Mouse (Mus musculus) forebrain, embryonic 16.5 days (tissue): Measurements from ENCODE around the gene Rtn4rl1. TPM values are rescaled to one million over a fixed set of nuclear protein-coding genes. Genes with fewer than 3 reads are reported as not detected.

Experiments used
- ATAC-seq: fragments of 200-750 bp; cut with Nextera tagmentation; 2 replicates; pipeline ENCODE4 v1.8.0; 2017; ENCODE audit warnings: mild to moderate bottlenecking, moderate library complexity
- H3K27ac ChIP-seq: fragments of 300-500 bp; sonication (generic); 2 replicates; pipeline ENCODE4 v1.5.1; 2014; ENCODE audit warnings: low read length, control low read depth
- H3K27me3 ChIP-seq: fragments of 300-500 bp; sonication (generic); replicated peaks from 2 replicates; pipeline ENCODE4 v1.6.1; 2014; ENCODE audit warnings: low read length; ENCODE audit not compliant: control insufficient read depth, insufficient read depth
- H3K36me3 ChIP-seq: fragments of 300-500 bp; sonication (generic); 2 replicates; pipeline ENCODE4 v1.6.1; 2014; ENCODE audit not compliant: control insufficient read depth, insufficient read depth
- H3K4me1 ChIP-seq: fragments of 300-500 bp; sonication (generic); replicated peaks from 2 replicates; pipeline ENCODE4 v1.6.1; 2014; ENCODE audit warnings: low read length; ENCODE audit not compliant: control insufficient read depth, insufficient read depth
- H3K4me2 ChIP-seq: fragments of 300-500 bp; sonication (generic); 2 replicates; pipeline ENCODE4 v1.6.1; 2014; ENCODE audit warnings: mild to moderate bottlenecking, low read length, control low read depth
- H3K4me3 ChIP-seq: fragments of 300-500 bp; sonication (generic); replicated peaks from 2 replicates; pipeline ENCODE4 v1.5.1; 2014; ENCODE audit warnings: mild to moderate bottlenecking, low read length, control low read depth
- H3K9ac ChIP-seq: fragments of 300-500 bp; sonication (generic); replicated peaks from 2 replicates; pipeline ENCODE4 v1.6.1; 2014; ENCODE audit warnings: low read depth, low read length, control low read depth
- H3K9me3 ChIP-seq: fragments of 300-500 bp; sonication (generic); 2 replicates; pipeline ENCODE4 v1.6.1; 2016; ENCODE audit warnings: low read length; ENCODE audit not compliant: control insufficient read depth
- WGBS: fragments of 180-500 bp; shearing (Covaris S2); extraction: QIAGEN DNeasy Blood & Tissue Kit; methylation state at CpG from one replicate; pipeline ENCODE4 v1.1.7; 2014; 5-methylcytosine and 5-hydroxymethylcytosine counted together
- polyA plus RNA-seq: library from polyadenylated mRNA; unstranded; fragments of >200 nt; fragmentation: Nextera tagmentation; extraction: Ambion mirVana; gene quantifications from 2 replicates; pipeline ENCODE4 v1.2.1, GENCODE M21; 2015

Gene Rtn4rl1
- polyA plus RNA-seq, 1 experiment from 2014 or later: 6.3 TPM

GRCm38 (mm10) chr11:75178672-75179208, 14.8 kb upstream of the Rtn4rl1 start, which contains the start of gene Ovca2:
Gene Ovca2 (minus strand): TSS chr11:75178835.
- WGBS: 0% methylated on average over 33 of the region's 33 CpGs

GRCm38 (mm10) chr11:75183917-75184570, 9.5 kb upstream of the Rtn4rl1 start:
- WGBS: 81% methylated on average over 2 of the region's 2 CpGs
- no peak overlapping the region for H3K27ac ChIP-seq
- no peak overlapping the region for H3K4me2 ChIP-seq
- H3K27me3 ChIP-seq: no peaks in the 10 kb centered on the region
- no peak overlapping the region for H3K4me3 ChIP-seq
- H3K4me1 ChIP-seq: peaks cover 12% of the 10 kb centered on the region
- ATAC-seq: no peak
- H3K36me3 ChIP-seq: 0 out of 2 replicates have a peak, but pooled peaks cover 4% of the 10 kb centered on the region
- H3K9ac ChIP-seq: no peak overlapping the region
- H3K9me3 ChIP-seq: no peaks in the 10 kb centered on the region

More at GRCm38 (mm10) chr11:75178672-75179208, 14.8 kb upstream of the Rtn4rl1 start, which contains the start of gene Ovca2:
- Histone ChIP-seq H3K36me3 (peaks cover 6% of the 10 kb centered on the region; the same call in 1 of the 2 replicates), H3K27me3 (no peaks in the 10 kb centered on the region), H3K4me1 (peaks cover 17% of the 10 kb centered on the region), H3K4me2 (peak within 1 kb of the TSS; percentile 80), H3K9ac (peak within 1 kb of the TSS; percentile 56), H3K9me3 (no peaks in the 10 kb centered on the region), H3K4me3 (peak within 1 kb of the TSS; percentile 59), H3K27ac (peak within 1 kb of the TSS; percentile 89)
- ATAC-seq: peak; percentile 97

- H3K9ac ChIP-seq: no peak overlapping the region
- WGBS: 89% methylated on average over 5 of the region's 5 CpGs
- no peaks in the 10 kb centered on the region for H3K9me3 ChIP-seq
- peak overlapping the region; percentile 23; the same call in 1 of the 2 replicates for H3K27ac ChIP-seq
- no peak overlapping the region for H3K4me3 ChIP-seq
- H3K27me3 ChIP-seq: no peaks in the 10 kb centered on the region
- H3K4me2 ChIP-seq: no peak overlapping the region
- ATAC-seq: no peak
- peaks cover 14% of the 10 kb centered on the region for H3K4me1 ChIP-seq
- 0 out of 2 replicates have a peak, but pooled peaks cover 4% of the 10 kb centered on the region for H3K36me3 ChIP-seq
Observed at GRCm38 (mm10) chr11:75184573-75184972, 9.0 kb upstream of the Rtn4rl1 start.

- H3K36me3 ChIP-seq: 0 out of 2 replicates have a peak, but pooled peaks cover 4% of the 10 kb centered on the region
- H3K9me3 ChIP-seq: no peaks in the 10 kb centered on the region
- no peak overlapping the region for H3K4me3 ChIP-seq
- H3K4me1 ChIP-seq: peaks cover 17% of the 10 kb centered on the region
- peak overlapping the region; percentile 23; the same call in 1 of the 2 replicates for H3K27ac ChIP-seq
- 51% methylated on average over 2 of the region's 2 CpGs for WGBS
- H3K4me2 ChIP-seq: no peak overlapping the region
- H3K27me3 ChIP-seq: no peaks in the 10 kb centered on the region
- ATAC-seq: no peak
- no peak overlapping the region for H3K9ac ChIP-seq
Observed at GRCm38 (mm10) chr11:75184986-75185385, 8.6 kb upstream of the Rtn4rl1 start.

- Histone ChIP-seq H3K4me1 (peaks cover 36% of the 10 kb centered on the region), H3K36me3 (no peaks in the 10 kb centered on the region), H3K27me3 (peaks cover 25% of the 10 kb centered on the region), H3K9me3 (no peaks in the 10 kb centered on the region), H3K27ac (no peak overlapping the region), H3K4me2 (peak overlapping the region; percentile 89), H3K4me3 (peak overlapping the region; percentile 90), H3K9ac (peak overlapping the region; percentile 76)
- no peak; the same call in 1 of the 2 replicates for ATAC-seq
- under 1% methylated on average over 22 of the region's 22 CpGs for WGBS
Observed at GRCm38 (mm10) chr11:75189713-75190370, 3.7 kb upstream of the Rtn4rl1 start.

- whole genome bisulfite sequencing: 0% methylated on average over 24 of the region's 24 CpGs
- Histone ChIP-seq H3K9me3 (no peaks in the 10 kb centered on the region), H3K4me2 (peak overlapping the region; percentile 89), H3K4me3 (peak overlapping the region; percentile 90), H3K36me3 (no peaks in the 10 kb centered on the region), H3K27me3 (peaks cover 29% of the 10 kb centered on the region), H3K27ac (no peak overlapping the region), H3K9ac (peak overlapping the region; percentile 76), H3K4me1 (peaks cover 36% of the 10 kb centered on the region)
- peak; percentile 86 for ATAC-seq
Observed at GRCm38 (mm10) chr11:75190371-75190724, 3.2 kb upstream of the Rtn4rl1 start.

GRCm38 (mm10) chr11:75190905-75191441, 2.6 kb upstream of the Rtn4rl1 start, which contains the start of gene Dph1:
Gene Dph1 (minus strand): TSS chr11:75191241.
- Histone ChIP-seq H3K4me1 (peaks cover 40% of the 10 kb centered on the region), H3K9ac (peak within 1 kb of the TSS; percentile 76), H3K27me3 (peaks cover 34% of the 10 kb centered on the region), H3K4me3 (peak within 1 kb of the TSS; percentile 90), H3K9me3 (no peaks in the 10 kb centered on the region), H3K36me3 (no peaks in the 10 kb centered on the region), H3K27ac (no peak within 1 kb of the TSS), H3K4me2 (peak within 1 kb of the TSS; percentile 89)
- no peak for ATAC-seq
- 46% methylated on average over 5 of the region's 5 CpGs for WGBS

- ATAC-seq: no peak
- WGBS: 49% methylated on average over 6 of the region's 6 CpGs
- no peaks in the 10 kb centered on the region for H3K36me3 ChIP-seq
Observed at GRCm38 (mm10) chr11:75191841-75192240, 1.7 kb upstream of the Rtn4rl1 start.

More at GRCm38 (mm10) chr11:75191841-75192240, 1.7 kb upstream of the Rtn4rl1 start:
- no peak overlapping the region for H3K4me3 ChIP-seq
- H3K4me1 ChIP-seq: peaks cover 42% of the 10 kb centered on the region
- H3K4me2 ChIP-seq: no peak overlapping the region
- H3K9ac ChIP-seq: no peak overlapping the region
- H3K27me3 ChIP-seq: peaks cover 42% of the 10 kb centered on the region
- H3K27ac ChIP-seq: no peak overlapping the region
- H3K9me3 ChIP-seq: no peaks in the 10 kb centered on the region
